Mouse (Mus musculus) cerebellum, adult 9-10 months (tissue): ENCODE results near the gene Thtpa.

Source experiments
- DNase-seq: peaks from one replicate; pipeline ENCODE4 v3.0.0; 2022

The Thtpa gene

DNA sequence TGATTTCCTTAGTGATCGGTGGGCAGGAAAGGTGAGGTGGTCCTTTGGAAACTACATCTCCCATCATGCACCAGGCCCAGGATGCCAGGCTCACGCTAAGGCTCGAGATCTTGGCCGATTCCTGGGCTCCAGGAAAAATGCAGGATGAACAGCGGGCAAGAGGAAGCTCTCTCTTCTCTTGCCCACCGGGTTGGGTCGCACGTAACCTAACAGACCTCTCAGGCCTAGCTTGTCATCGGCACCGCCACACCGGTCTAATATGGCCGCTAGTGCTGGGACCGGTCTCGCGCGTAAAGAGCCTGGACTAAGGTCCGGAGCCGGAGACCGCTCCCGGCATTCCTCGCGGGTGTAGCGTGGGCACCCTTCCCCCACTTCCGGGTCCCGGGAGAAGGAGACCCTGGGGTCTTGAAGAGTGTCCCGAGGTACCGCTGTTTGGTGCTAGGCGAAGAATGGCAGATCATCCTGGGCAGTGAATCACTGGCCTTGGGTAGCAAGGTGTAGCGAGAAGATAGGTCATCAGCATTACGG lies at the start of gene Thtpa:
Thtpa (plus strand) TSS at position 81 of the 528 bp plus-strand sequence.
- peak; percentile 85 for DNase-seq

DNA sequence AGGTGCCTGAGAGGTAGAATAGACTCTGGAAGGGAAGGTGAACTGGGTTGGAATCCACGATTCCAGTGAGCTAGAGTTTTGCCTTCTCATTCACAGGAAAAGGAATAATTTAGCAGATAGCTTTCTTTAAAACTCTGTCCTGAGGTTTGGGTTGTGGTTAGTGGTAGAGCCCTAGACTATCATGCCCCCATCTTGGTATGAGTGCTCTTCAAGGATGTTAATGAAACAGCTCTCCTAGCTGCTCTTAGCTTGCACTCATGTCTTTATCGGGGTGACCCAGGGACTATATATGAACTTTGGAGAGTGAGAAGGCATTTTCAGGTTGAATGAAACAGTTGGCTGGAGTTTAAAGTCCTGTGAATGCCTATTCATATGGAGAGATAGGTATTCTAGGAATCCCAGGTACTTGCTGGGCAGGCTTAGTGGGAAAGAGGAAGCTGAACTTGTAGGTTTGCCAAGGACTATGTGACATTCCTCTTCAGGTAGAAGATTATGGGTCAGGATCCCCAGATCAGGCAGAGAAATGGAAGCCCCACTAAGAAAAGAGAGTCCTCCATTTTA lies 46.5 kb upstream of the Thtpa start:
- no peak for DNase-seq

GRCm38 (mm10) chr14:55052496-55052895 lies 42.1 kb upstream of the Thtpa start:
- peak; percentile 95 for DNase-seq

DNA sequence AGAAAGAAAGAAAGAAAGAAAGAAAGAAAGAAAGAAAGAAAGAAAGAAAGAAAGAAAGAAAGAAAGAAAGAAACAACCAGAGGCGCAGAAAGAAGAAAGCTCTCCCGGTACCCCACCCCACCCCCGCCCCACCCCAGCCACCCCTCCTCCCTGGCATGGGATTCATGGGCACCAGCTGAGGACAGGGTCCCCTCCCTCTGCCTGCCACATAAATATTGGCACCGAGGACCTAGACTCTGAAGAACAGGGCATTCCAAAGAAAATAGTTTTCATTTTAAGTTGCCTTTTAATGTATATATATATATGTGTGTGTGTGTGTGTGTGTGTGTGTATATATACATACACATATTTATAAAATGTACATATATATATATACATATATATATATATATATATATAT lies 41.5 kb upstream of the Thtpa start:
- DNase-seq, result no peak

GRCm38 (mm10) chr14:55053708-55054190 lies 40.8 kb upstream of the Thtpa start:
- peak; percentile 98 for DNase-seq

- DNase-seq, result peak; percentile 92
Measured at GRCm38 (mm10) chr14:55054191-55054749, 40.3 kb upstream of the Thtpa start.

GRCm38 (mm10) chr14:55055167-55055834 lies 39.3 kb upstream of the Thtpa start:
- DNase-seq, result peak; percentile 98

- no peak for DNase-seq
Measured at GRCm38 (mm10) chr14:55059009-55059408, 35.6 kb upstream of the Thtpa start.

GRCm38 (mm10) chr14:55059931-55060330 lies 34.7 kb upstream of the Thtpa start:
- no peak for DNase-seq

DNA sequence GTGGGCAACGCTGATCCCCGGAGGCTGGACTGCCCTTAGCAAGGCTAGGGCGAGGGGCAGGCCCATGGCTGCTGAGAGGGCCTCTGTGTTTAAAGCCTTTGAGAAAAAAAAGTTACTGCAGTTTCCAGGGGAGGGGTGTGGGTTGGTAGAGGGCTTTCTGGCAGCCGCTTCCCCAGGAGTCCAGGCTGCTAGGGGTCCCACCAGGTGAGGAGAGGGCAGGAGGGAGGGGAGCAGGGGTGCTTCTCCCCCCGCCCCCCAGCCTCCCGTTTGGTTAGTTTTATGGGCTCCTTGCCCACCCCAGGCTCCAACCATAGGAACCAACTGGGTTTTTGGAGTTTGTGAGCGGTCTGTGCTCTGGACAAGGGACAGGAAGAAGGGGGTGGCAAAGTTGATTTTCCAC lies 32.7 kb upstream of the Thtpa start:
- DNase-seq, result peak; percentile 41

DNA sequence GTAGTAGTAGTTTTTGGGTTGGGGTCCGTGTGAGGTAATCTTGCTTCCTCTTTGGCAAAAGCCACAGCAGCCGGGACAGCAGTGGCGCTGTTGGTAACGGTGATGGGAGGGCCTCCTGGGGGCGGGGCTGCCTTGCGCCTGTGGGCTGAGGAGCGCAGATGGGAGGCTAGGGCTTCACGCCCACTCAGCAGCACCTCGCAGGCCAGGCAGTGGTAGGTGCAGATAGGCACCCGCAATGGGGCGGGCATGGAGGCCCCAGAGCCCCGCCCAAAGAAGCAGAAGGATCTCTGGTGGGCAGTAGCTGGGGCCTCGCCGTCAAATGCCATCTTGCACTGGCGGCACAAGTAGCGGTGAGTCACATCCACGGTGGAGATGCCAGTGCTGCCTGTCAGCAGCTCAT lies 32.0 kb upstream of the Thtpa start:
- DNase-seq, result peak; percentile 81

- no peak for DNase-seq
Measured at GRCm38 (mm10) chr14:55063117-55063516, 31.5 kb upstream of the Thtpa start.

DNA sequence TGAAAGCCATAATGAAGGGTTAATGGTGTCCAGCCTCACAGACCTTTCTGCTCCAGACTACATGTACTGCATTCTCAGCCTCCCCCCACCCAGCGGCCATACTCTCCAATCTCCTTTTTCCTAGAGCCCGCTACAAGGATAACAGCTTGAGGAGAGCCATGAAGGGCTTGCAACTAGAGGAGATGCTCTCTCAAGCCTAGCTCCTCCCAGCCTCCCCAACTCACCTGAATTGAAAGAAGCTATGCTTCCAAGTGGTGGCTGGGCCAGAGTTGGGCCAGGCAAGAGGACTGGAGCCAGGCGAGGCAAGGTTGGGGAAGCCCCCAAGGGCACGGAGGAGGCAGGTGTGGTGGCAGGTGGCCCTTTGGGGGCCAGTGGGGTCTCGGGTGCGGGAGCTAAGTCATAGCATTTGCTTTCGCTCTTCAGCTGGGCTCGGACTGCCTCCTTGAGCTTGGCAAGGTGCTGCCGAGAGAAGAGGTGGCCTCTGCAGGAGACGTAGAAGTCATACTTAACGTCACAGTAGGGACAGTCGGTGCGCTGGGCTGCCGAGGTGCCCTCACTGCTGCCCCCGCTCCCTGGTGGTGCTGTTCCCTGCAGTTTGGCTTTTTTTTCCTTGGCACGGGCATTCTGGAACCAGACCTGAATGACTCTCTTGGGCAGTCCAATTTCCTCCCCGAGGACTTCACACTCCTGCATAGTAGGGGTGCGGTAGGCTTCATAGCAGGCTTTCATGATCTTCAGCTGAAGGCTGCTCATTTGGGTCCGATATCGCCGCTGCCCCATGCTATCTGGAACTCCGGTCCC lies 30.8 kb upstream of the Thtpa start:
- peak; percentile 74 for DNase-seq

- DNase-seq, result peak; percentile 74
Measured at GRCm38 (mm10) chr14:55064481-55065370, 29.9 kb upstream of the Thtpa start.

DNA sequence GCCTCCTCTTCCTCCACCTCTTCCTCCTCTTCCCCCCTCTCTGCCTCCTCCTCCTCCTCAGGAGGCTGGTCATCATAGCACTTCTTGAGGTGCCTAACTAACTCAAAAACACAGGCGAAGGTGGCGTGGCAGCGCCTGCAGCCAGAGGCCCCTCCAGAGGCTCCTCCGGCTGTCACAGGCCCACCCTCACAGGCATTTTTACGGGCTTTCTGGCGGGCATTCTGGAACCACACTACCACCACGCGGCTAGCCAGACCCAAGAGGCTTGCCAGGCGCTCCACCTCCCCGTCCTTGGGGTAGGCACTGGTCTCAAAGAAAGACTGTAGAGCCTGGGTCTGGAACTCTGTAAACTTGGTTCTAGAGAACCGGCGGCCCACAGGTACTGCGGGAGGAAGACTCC lies 29.2 kb upstream of the Thtpa start:
- DNase-seq, result no peak

- DNase-seq, result no peak
Measured at GRCm38 (mm10) chr14:55066042-55066441, 28.5 kb upstream of the Thtpa start.

- DNase-seq, result no peak
Measured at GRCm38 (mm10) chr14:55071756-55072155, 22.8 kb upstream of the Thtpa start.

- DNase-seq, result no peak
Measured at GRCm38 (mm10) chr14:55074416-55074815, 20.2 kb upstream of the Thtpa start.

GRCm38 (mm10) chr14:55076224-55076623 lies 18.4 kb upstream of the Thtpa start:
- peak; percentile 69 for DNase-seq

- DNase-seq, result no peak
Measured at GRCm38 (mm10) chr14:55076956-55077355, 17.6 kb upstream of the Thtpa start.

- DNase-seq, result no peak
Measured at GRCm38 (mm10) chr14:55077481-55078365, 16.9 kb upstream of the Thtpa start.
